Mouse (Mus musculus) gastrocnemius, adult 8-10 months (tissue): Measurements from ENCODE around the gene H2afx. TPM values are rescaled to one million over a fixed set of nuclear protein-coding genes. Genes with fewer than 3 reads are reported as not detected.
"Not testable (repeated sequence)": the region's sequence is repeated elsewhere in the genome, so short reads cannot be mapped to it uniquely, and the experiment has no call there.

Experiments used
- DNase-seq, 2 experiments: peaks; one replicate each; pipeline ENCODE4 v3.0.0; 2022; ENCODE audit warnings: low spot score in 2 of 2
- total RNA-seq, 4 experiments: library from RNA; stranded (reverse); gene quantifications; 2 replicates each; pipeline ENCODE4 v1.2.4; 2022

Gene H2afx
- total RNA-seq, 4 experiments from 2014 or later = 7.8 to 10.3 (median 8.7) TPM

- no peak for DNase-seq
These were observed 16.2 kb upstream of the H2afx start for GRCm38 (mm10) chr9:44318076-44318825.

GRCm38 (mm10) chr9:44318826-44319095 lies 15.7 kb upstream of the H2afx start:
- no peak for DNase-seq

DNA sequence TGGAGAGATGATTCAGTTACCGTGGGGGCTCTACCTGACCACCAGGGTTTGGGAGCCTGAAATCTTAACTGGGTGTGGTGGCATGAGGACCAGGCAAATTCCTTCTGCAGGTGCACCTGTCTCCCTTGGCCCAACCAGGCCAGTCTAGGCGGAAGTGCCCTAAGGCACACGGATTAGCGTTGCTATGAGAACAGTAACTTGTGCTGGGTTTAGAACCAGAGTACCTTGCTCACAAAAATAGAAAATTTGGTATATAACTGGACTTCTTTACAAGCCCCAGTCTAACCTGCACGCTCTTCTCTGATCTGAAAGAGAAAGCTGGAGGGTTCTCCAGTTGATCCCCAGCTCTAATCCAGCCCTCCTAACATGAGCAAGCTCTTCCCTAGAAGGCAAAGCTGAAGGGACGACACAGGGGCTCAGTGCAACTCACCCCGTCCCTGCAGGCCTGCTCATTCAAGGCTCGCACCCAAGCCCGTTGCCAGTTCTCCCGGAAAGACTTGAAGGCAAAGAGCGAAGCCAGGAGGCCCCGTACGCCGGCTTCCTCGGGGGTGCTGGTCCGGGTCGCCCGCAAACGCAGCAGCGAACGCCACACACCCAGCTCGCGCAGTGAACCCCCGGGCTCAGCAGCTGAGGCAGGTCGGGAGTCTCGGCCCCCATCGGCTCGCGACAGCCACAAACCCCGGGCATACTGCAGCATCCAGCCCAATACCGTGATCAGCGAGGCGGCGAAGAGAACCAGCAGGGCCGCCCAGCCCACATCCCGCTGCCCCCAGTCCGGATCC lies 15.2 kb upstream of the H2afx start:
- no peak for DNase-seq

GRCm38 (mm10) chr9:44319887-44320798 lies 14.4 kb upstream of the H2afx start, which contains the start of gene C2cd2l:
Gene C2cd2l (minus strand): TSS chr9:44320285.
- DNase-seq = peak; percentile 86 to 89

GRCm38 (mm10) chr9:44320799-44321133 lies 13.7 kb upstream of the H2afx start:
- DNase-seq = no peak

- DNase-seq = not testable (repeated sequence)
These were observed 10.8 kb upstream of the H2afx start for GRCm38 (mm10) chr9:44323656-44324055.

DNA sequence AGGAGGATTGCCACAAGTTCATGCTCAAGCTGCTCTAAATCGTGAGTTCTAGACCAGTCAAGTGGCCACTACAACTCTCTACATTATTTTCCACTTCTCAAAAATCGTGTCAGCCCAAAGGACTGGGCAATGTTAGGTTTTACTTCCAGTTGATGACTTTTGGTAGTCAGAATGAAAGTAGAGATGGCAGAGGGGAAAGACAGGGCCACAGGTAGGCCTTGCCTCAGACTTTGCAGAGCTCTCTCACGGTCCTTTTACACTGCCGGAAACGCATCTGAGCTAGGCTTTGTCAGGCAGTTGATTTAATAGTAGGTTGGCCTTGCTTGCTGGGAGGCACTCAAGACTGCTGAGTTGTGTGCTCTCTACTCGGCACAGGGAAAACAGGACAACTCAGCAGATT lies 10.3 kb upstream of the H2afx start:
- no peak for DNase-seq

- not testable (repeated sequence) for DNase-seq
These were observed 9.3 kb upstream of the H2afx start for GRCm38 (mm10) chr9:44325032-44325767.

DNA sequence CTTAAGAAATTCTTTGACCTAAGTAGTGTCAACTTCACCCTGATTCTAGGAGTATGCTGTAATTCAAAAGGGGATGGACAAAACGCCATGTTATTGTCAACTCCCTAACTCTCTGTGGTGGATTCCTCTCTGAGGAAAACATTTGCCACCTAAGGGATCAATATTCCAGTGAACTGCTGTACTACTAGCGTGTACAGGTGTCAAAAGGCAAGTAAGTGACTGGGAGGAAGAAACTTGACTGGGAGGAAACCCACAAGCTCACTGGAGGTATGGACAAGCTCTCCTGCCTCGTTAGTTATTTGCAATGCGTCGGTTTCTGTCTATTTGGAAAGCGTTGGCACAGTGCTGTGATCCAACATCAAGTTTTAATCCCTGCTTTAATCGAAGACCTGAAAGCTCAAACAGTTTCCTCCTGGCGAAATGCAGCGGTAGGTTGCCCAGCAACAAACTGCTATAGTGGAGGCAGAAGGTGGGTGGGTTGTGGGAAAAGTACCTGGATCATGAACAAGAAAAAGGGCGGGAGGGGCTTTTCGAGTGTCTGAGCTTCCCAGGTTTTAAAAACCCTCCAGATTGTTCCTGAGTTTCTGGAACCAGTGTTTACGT lies 8.6 kb upstream of the H2afx start, which contains the start of gene Dpagt1:
Dpagt1 (plus strand) TSS at position 252 of the 603 bp plus-strand sequence.
- DNase-seq = no peak

GRCm38 (mm10) chr9:44326371-44327063 lies 8.0 kb upstream of the H2afx start:
- DNase-seq = peak; percentile 61 to 77

GRCm38 (mm10) chr9:44327064-44327711 lies 7.3 kb upstream of the H2afx start:
- DNase-seq = no peak

- DNase-seq = no peak
These were observed 6.6 kb upstream of the H2afx start for GRCm38 (mm10) chr9:44327926-44328325.

- DNase-seq = no peak
These were observed 3.8 kb upstream of the H2afx start for GRCm38 (mm10) chr9:44330736-44331135.

DNA sequence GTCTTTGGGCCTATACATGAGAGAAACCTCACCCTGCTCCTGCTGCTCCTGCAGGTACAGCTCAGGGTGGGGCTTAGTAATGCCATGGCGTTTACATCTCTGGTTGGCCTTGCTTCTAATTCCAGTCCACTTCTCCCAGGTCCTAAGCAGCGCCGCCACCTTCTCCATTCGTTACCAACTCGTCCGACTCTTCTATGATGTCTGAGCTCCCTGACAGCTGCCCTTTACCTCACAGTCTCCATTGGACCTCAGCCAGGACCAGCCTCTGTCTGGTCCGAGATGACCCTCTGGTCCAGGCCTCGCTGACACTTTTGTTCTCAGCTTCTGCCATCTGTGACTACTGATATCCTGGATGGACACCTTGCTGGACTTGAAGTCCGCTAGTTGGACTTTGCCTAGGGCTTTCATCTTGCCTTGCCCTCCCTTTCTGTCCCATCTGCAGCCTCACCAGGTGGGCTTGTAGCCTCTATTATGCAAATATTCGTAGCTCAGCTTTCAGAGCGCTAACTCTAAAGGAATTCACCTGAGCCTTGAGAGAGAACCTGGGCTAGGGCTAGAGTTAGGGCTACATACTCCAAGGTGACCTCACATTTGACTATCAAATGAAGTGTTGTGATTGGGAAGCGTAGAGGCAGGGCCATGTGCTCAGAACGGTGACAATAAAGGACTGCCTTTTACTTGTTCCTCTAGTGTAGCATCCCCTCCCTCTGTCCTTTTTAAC lies 1.4 kb upstream of the H2afx start:
- DNase-seq = no peak

DNA sequence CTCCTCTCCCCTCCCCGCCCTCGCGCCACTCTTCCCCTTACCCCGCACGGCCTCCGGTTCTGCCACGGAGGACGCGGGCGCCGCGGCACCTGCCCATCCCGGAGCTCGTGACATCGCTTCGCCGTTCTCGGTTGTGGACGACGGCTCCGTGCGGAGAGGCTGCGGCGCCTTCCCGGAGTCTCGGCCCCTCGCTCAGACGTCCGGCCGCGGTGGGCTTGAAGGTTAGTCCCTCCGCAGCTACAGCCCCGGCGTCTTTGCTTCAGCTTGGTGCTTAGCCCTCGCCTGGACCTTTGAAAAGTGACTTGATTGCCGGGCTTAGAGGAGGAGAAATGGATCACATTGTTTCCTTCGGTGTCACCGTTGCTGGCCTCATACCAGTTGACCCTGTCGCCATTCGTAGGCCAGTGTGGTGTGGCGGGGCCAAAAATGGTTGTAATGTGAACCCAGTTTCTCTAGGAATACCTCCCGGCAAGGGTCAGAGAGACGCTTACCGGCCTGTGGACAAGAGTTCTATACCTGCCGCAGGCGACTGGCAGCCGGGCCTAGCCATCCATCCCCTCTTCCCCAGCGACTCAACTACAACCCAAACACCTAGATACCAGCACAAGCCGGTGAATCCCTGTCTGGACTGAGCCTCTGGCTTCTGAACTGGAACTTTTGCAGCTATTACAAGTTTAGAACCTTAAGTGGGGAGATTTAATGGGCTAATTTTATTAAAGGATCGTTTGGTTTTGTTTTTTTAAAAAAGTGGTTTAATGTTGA lies 1.0 kb downstream of the H2afx start:
- DNase-seq = no peak

- DNase-seq = no peak
These were observed 1.6 kb downstream of the H2afx start for GRCm38 (mm10) chr9:44336093-44336406.

GRCm38 (mm10) chr9:44336513-44336912 lies 2.0 kb downstream of the H2afx start:
- DNase-seq = not testable (repeated sequence)

GRCm38 (mm10) chr9:44336964-44337363 lies 2.5 kb downstream of the H2afx start:
- DNase-seq = no peak
